Mouse (Mus musculus): Measurements from ENCODE around the gene Ccdc3.
A peak's percentile ranks its signal among the peaks of the same experiment; 100 is the strongest.
"Not testable (repeated sequence)": the region's sequence is repeated elsewhere in the genome, so short reads cannot be mapped to it uniquely, and the experiment has no call there.

Gene Ccdc3

GRCm38 (mm10) chr2:5214581-5214980 lies 77.0 kb downstream of the Ccdc3 start:
- DNase-seq (ENCODE audit: low spot score in 2 of 2) = no peak

- no peak for DNase-seq (ENCODE audit: low spot score in 2 of 2)
Measured at GRCm38 (mm10) chr2:5215252-5215815, 77.8 kb downstream of the Ccdc3 start.

GRCm38 (mm10) chr2:5219206-5219605 lies 81.6 kb downstream of the Ccdc3 start:
- no peak for DNase-seq (ENCODE audit: low spot score in 2 of 2)

- no peak for DNase-seq (ENCODE audit: low spot score in 2 of 2)
Measured at GRCm38 (mm10) chr2:5219847-5220375, 82.3 kb downstream of the Ccdc3 start.

GRCm38 (mm10) chr2:5222571-5222970 lies 85.0 kb downstream of the Ccdc3 start:
- no peak for DNase-seq (ENCODE audit: low spot score in 2 of 2)

GRCm38 (mm10) chr2:5236846-5237482 lies 99.4 kb downstream of the Ccdc3 start:
- DNase-seq (ENCODE audit: low spot score in 2 of 2) = no peak

GRCm38 (mm10) chr2:5237870-5238269 lies 100.3 kb downstream of the Ccdc3 start:
- DNase-seq (ENCODE audit: low spot score in 2 of 2) = no peak

GRCm38 (mm10) chr2:5239492-5239891 lies 101.9 kb downstream of the Ccdc3 start:
- DNase-seq (ENCODE audit: low spot score in 2 of 2) = no peak

- peak; percentile 34 to 78 for DNase-seq (ENCODE audit: low spot score in 2 of 2)
Measured at GRCm38 (mm10) chr2:5241469-5241897, 103.9 kb downstream of the Ccdc3 start.

- DNase-seq (ENCODE audit: low spot score in 2 of 2) = not testable (repeated sequence)
Measured at GRCm38 (mm10) chr2:5249199-5249598, 111.6 kb downstream of the Ccdc3 start.

GRCm38 (mm10) chr2:5249969-5250368 lies 112.4 kb downstream of the Ccdc3 start:
- DNase-seq (ENCODE audit: low spot score in 2 of 2) = peak; percentile 24 to 78

- DNase-seq (ENCODE audit: low spot score in 2 of 2) = no peak
Measured at GRCm38 (mm10) chr2:5258250-5258649, 120.7 kb downstream of the Ccdc3 start.

GRCm38 (mm10) chr2:5262279-5262678 lies 124.7 kb downstream of the Ccdc3 start:
- DNase-seq (ENCODE audit: low spot score in 2 of 2) = no peak

GRCm38 (mm10) chr2:5267980-5268379 lies 130.4 kb downstream of the Ccdc3 start:
- DNase-seq (ENCODE audit: low spot score in 2 of 2) = no peak

All from cerebellum, postnatal 4 days (tissue).